Mouse (Mus musculus) hindbrain, embryonic 13.5 days (tissue): ENCODE measurements at regions not wholly inside any gene's neighbourhood (a gene's known extent, or its start where the extent isn't known, plus 50 kb on each side); places are given as distances from the start of the nearest gene placed in this dataset.

Experiments used
- ATAC-seq: fragments of 200-750 bp; cut with Nextera tagmentation; 2 replicates; pipeline ENCODE4 v1.8.0; 2017; ENCODE audit warnings: moderate TSS enrichment; ENCODE audit not compliant: low FRiP score
- H3K27ac ChIP-seq: fragments of 300-500 bp; sonication (generic); 2 replicates; pipeline ENCODE4 v1.5.1; 2015; ENCODE audit warnings: inconsistent platforms, mild to moderate bottlenecking, moderate library complexity
- H3K27me3 ChIP-seq: fragments of 300-500 bp; sonication (generic); 2 replicates; pipeline ENCODE4 v1.6.1; 2015; ENCODE audit warnings: mild to moderate bottlenecking, inconsistent platforms
- H3K36me3 ChIP-seq: fragments of 300-500 bp; sonication (generic); 2 replicates; pipeline ENCODE4 v1.6.1; 2015; ENCODE audit warnings: mild to moderate bottlenecking, inconsistent platforms
- H3K4me1 ChIP-seq: fragments of 300-500 bp; sonication (generic); replicated peaks from 2 replicates; pipeline ENCODE4 v1.6.1; 2015; ENCODE audit warnings: inconsistent platforms
- H3K4me2 ChIP-seq: fragments of 300-500 bp; sonication (generic); 2 replicates; pipeline ENCODE4 v1.6.1; 2015; ENCODE audit warnings: inconsistent platforms, mild to moderate bottlenecking, moderate library complexity
- H3K4me3 ChIP-seq: fragments of 300-500 bp; sonication (generic); 2 replicates; pipeline ENCODE4 v1.5.1; 2015; ENCODE audit warnings: mild to moderate bottlenecking, inconsistent platforms
- H3K9ac ChIP-seq: fragments of 300-500 bp; sonication (generic); 2 replicates; pipeline ENCODE4 v1.6.1; 2015; ENCODE audit warnings: mild to moderate bottlenecking, inconsistent platforms
- H3K9me3 ChIP-seq: fragments of 300-500 bp; sonication (generic); 2 replicates; pipeline ENCODE4 v1.6.1; 2016; ENCODE audit warnings: inconsistent platforms
- WGBS: fragments of 180-500 bp; shearing (Covaris S2); methylation state at CpG from one replicate; pipeline ENCODE4 v1.1.7; 2015; 5-methylcytosine and 5-hydroxymethylcytosine counted together

DNA sequence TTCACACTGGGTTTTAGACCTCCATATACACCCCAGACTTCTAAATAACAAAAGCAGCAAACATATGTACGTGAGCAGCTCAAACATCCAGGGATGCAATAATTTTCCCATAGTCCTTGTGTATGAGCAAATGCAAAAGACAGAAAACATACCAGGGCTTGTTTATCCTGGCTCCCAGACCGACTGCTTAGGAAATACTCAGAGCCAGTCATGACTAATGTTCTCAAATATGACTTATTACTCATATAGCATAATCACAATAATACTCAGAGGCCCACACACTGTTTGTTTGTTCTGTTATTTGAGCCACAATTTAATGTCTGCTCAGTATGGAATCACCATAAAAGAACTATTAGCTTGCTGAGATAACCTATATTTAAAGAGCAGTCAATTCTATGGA, 91.8 kb upstream of the Dusp10 start:
- Histone ChIP-seq H3K4me1 (no peaks in the 10 kb centered on the region), H3K9me3 (no peaks in the 10 kb centered on the region), H3K36me3 (no peaks in the 10 kb centered on the region), H3K27ac (no peak overlapping the region), H3K9ac (no peak overlapping the region), H3K27me3 (no peaks in the 10 kb centered on the region), H3K4me2 (no peak overlapping the region), H3K4me3 (no peak overlapping the region)
- 82% methylated on average over 2 of the region's 2 CpGs for WGBS
- ATAC-seq: no peak

DNA sequence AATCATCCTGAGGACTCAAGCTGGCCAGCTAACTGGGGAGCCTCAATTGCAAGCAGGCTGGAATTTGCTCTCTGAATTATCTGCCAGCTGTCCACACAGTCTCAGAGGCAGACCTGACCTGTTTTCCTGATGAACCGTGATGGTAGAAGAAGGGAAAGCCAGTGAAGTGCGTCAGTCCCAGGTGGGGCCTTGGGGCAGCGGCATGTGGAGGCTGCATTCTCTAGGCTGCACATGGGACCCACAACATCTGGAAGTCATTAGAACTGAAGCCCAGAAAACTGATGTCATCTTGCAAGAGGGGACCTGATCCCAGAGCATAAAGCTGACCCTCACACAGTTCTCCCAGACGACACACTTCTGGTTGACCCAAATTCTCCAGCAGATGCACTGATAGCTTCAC, 84.6 kb upstream of the Dusp10 start:
- no peak for ATAC-seq
- WGBS: 74% methylated on average over 4 of the region's 4 CpGs
- Histone ChIP-seq H3K27me3 (no peaks in the 10 kb centered on the region), H3K4me1 (no peaks in the 10 kb centered on the region), H3K4me2 (no peak overlapping the region), H3K36me3 (no peaks in the 10 kb centered on the region), H3K27ac (no peak overlapping the region), H3K9ac (no peak overlapping the region), H3K4me3 (no peak overlapping the region), H3K9me3 (no peaks in the 10 kb centered on the region)

DNA sequence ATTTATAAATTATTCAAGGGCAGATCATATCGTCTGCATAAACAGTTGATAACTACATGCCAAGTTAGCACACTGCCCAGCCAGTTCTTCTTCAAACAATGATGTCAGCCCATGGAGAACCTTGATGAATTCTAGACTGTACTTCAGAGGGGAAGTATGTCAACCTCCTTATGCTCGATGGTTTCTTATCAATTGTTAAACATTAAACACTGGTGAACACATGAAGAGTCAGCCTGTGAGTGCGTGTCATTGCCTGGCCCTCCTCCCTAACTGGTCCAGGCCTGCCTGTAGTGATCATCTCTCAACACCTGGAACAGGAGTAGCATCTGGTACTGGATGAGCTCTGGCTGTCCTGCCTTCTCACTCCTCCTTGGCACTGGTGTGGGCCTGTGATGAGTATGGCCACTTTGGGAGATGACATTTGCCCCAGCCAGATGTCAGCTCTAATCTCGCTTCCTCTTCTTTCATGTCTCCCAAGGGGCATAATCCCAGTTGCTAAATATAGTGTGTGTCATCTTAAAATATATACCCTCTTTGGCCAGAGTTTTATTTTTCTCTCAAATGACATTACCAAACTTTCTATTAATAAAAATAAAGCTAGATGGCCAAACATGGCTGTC, 82.6 kb upstream of the Dusp10 start:
- Histone ChIP-seq H3K4me1 (no peaks in the 10 kb centered on the region), H3K9ac (no peak overlapping the region), H3K27ac (no peak overlapping the region), H3K4me2 (no peak overlapping the region), H3K9me3 (no peaks in the 10 kb centered on the region), H3K36me3 (no peaks in the 10 kb centered on the region), H3K4me3 (no peak overlapping the region), H3K27me3 (no peaks in the 10 kb centered on the region)
- WGBS: 91% methylated on average over 4 of the region's 4 CpGs
- ATAC-seq: no peak

DNA sequence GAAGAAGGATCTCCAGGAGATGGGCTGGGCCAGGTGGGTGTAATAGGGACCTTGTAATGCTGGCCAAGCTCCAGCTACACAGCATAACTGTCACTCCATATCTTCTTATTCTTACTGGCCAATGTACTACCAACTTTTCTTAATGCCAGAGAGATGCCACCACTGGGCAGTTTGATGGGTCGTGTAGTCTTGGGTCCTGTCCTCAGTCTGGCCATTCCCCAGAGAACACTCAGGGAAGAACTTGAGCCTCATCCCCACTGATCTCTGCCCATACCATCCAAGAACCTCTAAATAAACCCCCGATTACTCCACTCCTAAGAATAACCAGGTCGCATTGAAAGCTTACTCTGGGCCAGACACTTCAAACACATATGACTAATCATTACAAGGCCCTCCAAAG, 82.0 kb upstream of the Dusp10 start:
- Histone ChIP-seq H3K9me3 (no peaks in the 10 kb centered on the region), H3K4me3 (no peak overlapping the region), H3K4me1 (no peaks in the 10 kb centered on the region), H3K9ac (no peak overlapping the region), H3K36me3 (no peaks in the 10 kb centered on the region), H3K27me3 (no peaks in the 10 kb centered on the region), H3K4me2 (no peak overlapping the region), H3K27ac (no peak overlapping the region)
- no peak for ATAC-seq
- WGBS: 74% methylated on average over 3 of the region's 3 CpGs

DNA sequence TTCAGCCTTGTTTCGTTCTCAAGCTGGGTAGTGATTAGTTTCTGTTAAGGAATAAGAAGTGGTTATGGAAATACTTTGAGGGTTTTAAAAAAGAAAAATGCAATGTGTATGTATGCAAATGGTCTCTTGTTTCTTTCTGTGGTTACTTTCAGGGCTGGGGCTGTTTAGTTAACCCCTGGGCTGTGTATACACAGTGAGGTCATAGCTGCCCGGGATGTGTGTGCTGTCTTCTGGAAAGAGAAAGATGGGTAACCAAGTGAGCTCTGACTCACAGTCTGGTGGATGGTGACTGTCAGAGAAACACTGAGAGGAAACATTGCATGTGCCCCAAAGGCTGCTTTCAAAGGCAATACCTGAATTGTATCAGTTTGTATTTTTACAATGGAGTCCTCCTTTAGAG, 79.3 kb upstream of the Dusp10 start:
- ATAC-seq: no peak
- H3K9me3 ChIP-seq: no peaks in the 10 kb centered on the region
- no peak overlapping the region for H3K4me2 ChIP-seq
- 89% methylated on average over 2 of the region's 2 CpGs for WGBS
- no peak overlapping the region for H3K9ac ChIP-seq
- no peak overlapping the region for H3K4me3 ChIP-seq
- no peak overlapping the region for H3K27ac ChIP-seq
- no peaks in the 10 kb centered on the region for H3K36me3 ChIP-seq
- no peaks in the 10 kb centered on the region for H3K27me3 ChIP-seq
- no peaks in the 10 kb centered on the region for H3K4me1 ChIP-seq

DNA sequence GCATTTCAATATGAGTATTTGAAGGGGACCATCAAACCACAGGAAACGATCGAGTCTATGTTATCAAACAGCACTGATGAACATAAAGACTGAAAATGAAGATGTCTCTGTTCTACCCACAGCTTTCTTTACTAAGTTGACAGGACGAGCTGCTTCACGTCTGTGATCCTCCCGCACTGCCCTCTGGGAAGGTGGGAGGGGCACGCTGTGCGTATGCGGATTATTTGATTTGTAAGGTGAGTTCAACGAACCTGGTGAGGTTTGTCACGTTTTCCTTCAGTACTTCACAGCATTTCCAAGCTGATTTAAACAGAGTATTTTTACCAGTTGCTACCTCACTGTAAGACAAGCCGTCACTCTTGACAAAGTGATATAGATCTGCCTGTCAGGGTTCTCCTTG, 75.9 kb upstream of the Dusp10 start:
- Histone ChIP-seq H3K9ac (no peak overlapping the region), H3K4me3 (no peak overlapping the region), H3K4me1 (no peaks in the 10 kb centered on the region), H3K27me3 (no peaks in the 10 kb centered on the region), H3K4me2 (no peak overlapping the region), H3K9me3 (no peaks in the 10 kb centered on the region), H3K27ac (no peak overlapping the region), H3K36me3 (no peaks in the 10 kb centered on the region)
- no peak for ATAC-seq
- 94% methylated on average over 11 of the region's 11 CpGs for WGBS

DNA sequence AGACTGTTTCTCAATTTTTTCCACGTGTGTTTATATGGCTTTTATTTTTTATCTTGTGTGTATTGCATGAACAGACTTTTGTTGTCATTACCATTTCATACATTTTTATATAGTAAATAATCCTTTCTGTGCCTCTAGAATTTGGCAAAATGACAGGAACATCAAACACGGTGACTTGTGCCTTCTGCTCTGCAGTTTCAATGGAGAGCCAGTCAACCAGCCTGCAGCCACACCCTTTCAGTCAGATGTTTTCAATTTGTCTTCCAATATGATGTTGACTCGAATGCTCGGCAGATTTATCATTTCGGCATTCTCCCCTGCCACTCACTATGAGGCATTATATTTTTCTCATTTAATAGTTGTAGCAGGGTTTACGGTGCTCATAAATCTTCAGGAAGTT, 74.7 kb upstream of the Dusp10 start:
- Histone ChIP-seq H3K27ac (no peak overlapping the region), H3K27me3 (no peaks in the 10 kb centered on the region), H3K4me1 (no peaks in the 10 kb centered on the region), H3K9ac (no peak overlapping the region), H3K4me3 (no peak overlapping the region), H3K9me3 (no peaks in the 10 kb centered on the region), H3K36me3 (no peaks in the 10 kb centered on the region), H3K4me2 (no peak overlapping the region)
- ATAC-seq: no peak
- 86% methylated on average over 6 of the region's 6 CpGs for WGBS

DNA sequence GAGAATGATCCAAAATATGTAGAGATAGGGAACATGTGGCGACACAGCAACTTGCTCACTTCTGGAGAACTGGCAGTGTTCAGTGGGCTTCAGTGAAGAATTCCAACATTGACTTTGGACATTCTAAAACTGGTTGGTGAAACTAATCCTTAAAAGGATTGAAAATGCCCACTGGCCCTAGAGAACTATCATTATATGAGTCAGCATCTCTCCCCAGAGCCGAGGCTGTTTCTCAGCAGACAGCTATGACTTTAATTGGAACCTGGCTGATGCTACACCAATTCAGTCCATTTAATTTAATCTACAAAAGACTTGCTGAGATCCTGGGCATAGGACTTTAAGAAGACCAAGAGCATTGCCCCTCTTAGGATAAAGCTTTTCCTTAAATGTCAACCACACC, 72.4 kb upstream of the Dusp10 start:
- H3K27ac ChIP-seq: no peak overlapping the region
- no peak overlapping the region for H3K4me3 ChIP-seq
- H3K36me3 ChIP-seq: no peaks in the 10 kb centered on the region
- H3K9me3 ChIP-seq: no peaks in the 10 kb centered on the region
- no peak overlapping the region for H3K9ac ChIP-seq
- H3K27me3 ChIP-seq: no peaks in the 10 kb centered on the region
- 87% methylated on average over 2 of the region's 2 CpGs for WGBS
- no peaks in the 10 kb centered on the region for H3K4me1 ChIP-seq
- ATAC-seq: no peak
- H3K4me2 ChIP-seq: no peak overlapping the region

DNA sequence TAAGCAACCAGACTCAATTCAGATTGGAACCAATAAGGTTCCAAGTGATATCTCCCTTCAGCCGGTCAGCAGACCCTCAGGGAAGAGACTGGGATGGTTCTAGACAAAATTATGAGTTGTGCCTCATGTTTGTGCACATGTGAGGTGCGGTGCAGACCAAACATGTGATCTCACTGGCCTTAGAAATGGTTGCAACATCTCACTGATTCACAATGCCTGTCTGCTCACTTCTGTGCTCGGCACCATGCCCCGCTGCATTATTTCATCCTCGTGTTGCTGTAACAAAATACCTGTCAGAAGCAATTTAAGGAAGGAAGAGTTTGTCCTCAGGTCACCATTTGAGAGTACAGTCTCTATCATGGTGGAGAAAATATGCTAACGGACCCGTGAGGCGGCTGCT, 66.9 kb upstream of the Dusp10 start:
- Histone ChIP-seq H3K4me1 (no peaks in the 10 kb centered on the region), H3K36me3 (no peaks in the 10 kb centered on the region), H3K4me3 (no peak overlapping the region), H3K4me2 (no peak overlapping the region), H3K27ac (no peak overlapping the region), H3K9me3 (no peaks in the 10 kb centered on the region), H3K9ac (no peak overlapping the region), H3K27me3 (no peaks in the 10 kb centered on the region)
- WGBS: 88% methylated on average over 8 of the region's 8 CpGs
- no peak for ATAC-seq

DNA sequence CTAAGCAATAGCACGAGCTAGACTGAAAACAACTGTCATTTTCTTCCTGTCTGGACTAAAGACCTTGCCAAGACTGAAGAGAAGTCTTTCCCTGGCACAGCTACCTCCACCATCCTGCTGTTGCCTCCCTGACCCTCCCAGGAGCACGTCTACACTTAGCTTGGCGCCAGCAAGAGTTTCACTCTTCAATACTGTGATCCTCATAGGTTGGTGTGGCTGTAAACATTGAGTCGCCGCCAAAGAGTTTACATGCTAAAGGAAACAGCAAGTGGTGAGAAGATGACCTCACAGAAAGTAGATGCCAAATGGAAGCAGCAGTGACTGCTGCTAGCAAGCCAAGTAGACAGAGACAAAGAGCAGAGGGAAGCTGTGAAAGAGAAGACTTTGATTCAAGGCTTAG, 66.0 kb upstream of the Dusp10 start:
- no peak overlapping the region for H3K4me2 ChIP-seq
- no peaks in the 10 kb centered on the region for H3K4me1 ChIP-seq
- H3K4me3 ChIP-seq: no peak overlapping the region
- H3K9ac ChIP-seq: no peak overlapping the region
- H3K27me3 ChIP-seq: no peaks in the 10 kb centered on the region
- WGBS: 87% methylated on average over 5 of the region's 5 CpGs
- no peak for ATAC-seq
- no peaks in the 10 kb centered on the region for H3K36me3 ChIP-seq
- no peaks in the 10 kb centered on the region for H3K9me3 ChIP-seq
- H3K27ac ChIP-seq: no peak overlapping the region

DNA sequence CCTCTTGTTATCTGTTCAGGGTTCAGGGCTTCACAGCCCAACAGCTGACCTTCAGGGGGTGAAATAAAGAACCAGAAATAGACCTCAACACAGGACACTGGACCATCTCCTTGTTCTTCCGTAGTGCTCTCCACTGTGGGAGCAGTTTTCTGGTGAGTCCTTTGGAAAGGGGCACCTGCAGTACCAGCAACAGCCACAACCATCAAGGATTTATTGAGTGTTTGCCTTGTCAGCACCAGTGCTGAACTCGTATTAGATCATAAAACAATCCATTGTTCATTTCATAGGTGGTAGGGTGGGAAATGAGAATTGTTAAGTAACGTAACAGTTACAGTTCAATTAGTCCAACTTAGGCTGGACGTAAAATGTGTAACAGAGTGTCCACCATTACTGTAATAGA, 63.9 kb upstream of the Dusp10 start:
- Histone ChIP-seq H3K9me3 (no peaks in the 10 kb centered on the region), H3K4me2 (no peak overlapping the region), H3K27me3 (no peaks in the 10 kb centered on the region), H3K27ac (no peak overlapping the region), H3K36me3 (no peaks in the 10 kb centered on the region), H3K4me3 (no peak overlapping the region), H3K4me1 (no peaks in the 10 kb centered on the region), H3K9ac (no peak overlapping the region)
- 87% methylated on average over 4 of the region's 4 CpGs for WGBS
- ATAC-seq: no peak

DNA sequence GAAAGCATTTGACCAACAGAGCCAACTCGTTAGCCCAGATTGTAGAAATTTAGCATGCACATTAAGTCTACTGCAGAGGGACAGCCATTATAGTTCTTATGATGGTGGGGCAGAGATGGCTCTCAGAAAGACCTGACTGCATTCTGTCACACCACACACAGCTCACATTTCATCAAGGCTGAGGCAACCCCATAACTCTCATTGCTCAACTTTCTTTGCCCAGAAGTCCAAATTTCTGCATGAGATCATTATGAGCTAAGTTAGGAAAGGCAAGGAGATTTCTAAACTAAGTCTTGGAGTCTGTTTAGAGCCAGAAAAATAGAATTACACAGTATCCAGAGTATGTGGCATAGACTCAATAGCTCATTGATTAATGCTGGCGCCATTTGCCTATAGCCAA, 59.0 kb upstream of the Dusp10 start:
- Histone ChIP-seq H3K36me3 (no peaks in the 10 kb centered on the region), H3K4me3 (no peak overlapping the region), H3K9ac (no peak overlapping the region), H3K4me1 (no peaks in the 10 kb centered on the region), H3K9me3 (no peaks in the 10 kb centered on the region), H3K27me3 (no peaks in the 10 kb centered on the region), H3K4me2 (no peak overlapping the region), H3K27ac (no peak overlapping the region)
- 96% methylated on average over 2 of the region's 2 CpGs for WGBS
- no peak for ATAC-seq

DNA sequence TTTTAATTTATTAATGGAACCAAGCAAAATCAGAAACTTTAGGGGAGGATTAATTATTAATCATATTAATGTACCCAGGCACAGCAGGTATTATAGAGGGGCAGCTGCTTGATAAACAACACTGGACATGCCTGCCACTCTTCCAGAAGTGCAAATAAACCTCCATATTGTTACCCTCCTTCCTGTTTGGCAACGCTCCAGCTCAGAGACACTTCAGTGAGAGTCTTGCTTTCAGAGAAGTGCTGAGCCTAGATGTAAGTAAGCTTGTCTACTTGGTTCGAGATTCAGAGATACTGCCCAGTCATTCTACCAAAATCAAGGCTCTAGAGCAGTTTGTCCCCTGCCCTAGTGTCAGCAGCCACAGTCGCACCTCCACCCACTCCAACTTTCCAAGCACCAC, 56.7 kb upstream of the Dusp10 start:
- no peak overlapping the region for H3K27ac ChIP-seq
- no peak overlapping the region for H3K4me2 ChIP-seq
- H3K4me3 ChIP-seq: no peak overlapping the region
- H3K36me3 ChIP-seq: no peaks in the 10 kb centered on the region
- no peaks in the 10 kb centered on the region for H3K27me3 ChIP-seq
- H3K9ac ChIP-seq: no peak overlapping the region
- no peaks in the 10 kb centered on the region for H3K9me3 ChIP-seq
- H3K4me1 ChIP-seq: no peaks in the 10 kb centered on the region
- no peak for ATAC-seq
- WGBS: 81% methylated on average over 3 of the region's 3 CpGs

DNA sequence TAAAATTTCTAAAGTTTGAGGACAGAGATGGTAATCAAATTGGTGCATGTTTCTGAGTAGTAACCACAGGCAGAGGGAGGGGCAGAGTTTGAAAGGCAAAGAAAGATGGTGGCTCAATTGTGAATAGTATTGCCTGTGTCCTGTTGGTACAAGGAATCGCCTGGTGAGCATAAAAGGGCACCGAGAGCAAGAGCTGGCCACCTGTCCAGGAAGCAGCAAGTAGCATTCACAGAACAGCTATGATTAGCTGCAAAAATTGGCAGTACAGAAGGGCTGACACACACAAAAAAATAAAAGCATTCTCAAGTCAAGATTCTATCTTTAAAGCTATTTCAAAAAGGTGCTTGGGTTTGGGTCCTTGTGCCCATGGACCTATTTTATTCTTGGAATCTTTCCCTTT, 51.7 kb upstream of the Dusp10 start:
- Histone ChIP-seq H3K4me2 (no peak overlapping the region), H3K9me3 (no peaks in the 10 kb centered on the region), H3K27me3 (no peaks in the 10 kb centered on the region), H3K36me3 (no peaks in the 10 kb centered on the region), H3K27ac (no peak overlapping the region), H3K4me1 (no peaks in the 10 kb centered on the region), H3K9ac (no peak overlapping the region), H3K4me3 (no peak overlapping the region)
- 86% methylated on average over 2 of the region's 2 CpGs for WGBS
- no peak for ATAC-seq
